Mouse (Mus musculus) gastrocnemius, postnatal 14 days (tissue): ENCODE measurements around the gene B3gnt2. TPM values are rescaled to one million over a fixed set of nuclear protein-coding genes. Genes with fewer than 3 reads are reported as not detected.
"Not testable (repeated sequence)": the region's sequence is repeated elsewhere in the genome, so short reads cannot be mapped to it uniquely, and the experiment has no call there.

Experiments
- DNase-seq: peaks from one replicate; pipeline ENCODE4 v3.0.0; 2021; ENCODE audit warnings: mixed read lengths
- intact Hi-C: fragments of 180-260 bp; cut with DNase I; formaldehyde crosslinking; loops from one replicate; pipeline ENCODE4 v1.15.1; 2025; ENCODE audit warnings: low total_unique reads
- total RNA-seq, 2 experiments: library from RNA; stranded (reverse); gene quantifications; 2 replicates each; pipeline ENCODE4 v1.2.3; 2021

B3gnt2 gene
- total RNA-seq, 2 experiments from 2014 or later, result 4.4 to 5.7 TPM

- intact Hi-C loops, result no loop called here
- no peak for DNase-seq
These were observed 113.4 kb downstream of the B3gnt2 start for GRCm38 (mm10) chr11:22747406-22747805.

- intact Hi-C loops, result no loop called here
- DNase-seq, result no peak
These were observed 115.4 kb downstream of the B3gnt2 start for GRCm38 (mm10) chr11:22745356-22745755.

GRCm38 (mm10) chr11:22743561-22744269 lies 117.0 kb downstream of the B3gnt2 start:
- DNase-seq, result peak; percentile 61
- intact Hi-C loops, result no loop called here

- intact Hi-C loops, result no loop called here
- no peak for DNase-seq
These were observed 118.6 kb downstream of the B3gnt2 start for GRCm38 (mm10) chr11:22741998-22742626.

- intact Hi-C loops, result no loop called here
- no peak for DNase-seq
These were observed 119.3 kb downstream of the B3gnt2 start for GRCm38 (mm10) chr11:22741436-22741835.

GRCm38 (mm10) chr11:22739497-22740288 lies 121.1 kb downstream of the B3gnt2 start:
- intact Hi-C loops, result no loop called here

GRCm38 (mm10) chr11:22736521-22737225 lies 124.1 kb downstream of the B3gnt2 start:
- intact Hi-C loops, result no loop called here
- DNase-seq, result no peak

More at GRCm38 (mm10) chr11:22739497-22740288, 121.1 kb downstream of the B3gnt2 start:
- no peak for DNase-seq

- intact Hi-C loops, DNase-seq: not testable (repeated sequence)
These were observed 125.6 kb downstream of the B3gnt2 start for GRCm38 (mm10) chr11:22735128-22735527.

- intact Hi-C loops, result no loop called here
These were observed 126.8 kb downstream of the B3gnt2 start for GRCm38 (mm10) chr11:22733936-22734335.

GRCm38 (mm10) chr11:22732907-22733306 lies 127.9 kb downstream of the B3gnt2 start:
- no peak for DNase-seq
- intact Hi-C loops, result no loop called here

More at GRCm38 (mm10) chr11:22733936-22734335, 126.8 kb downstream of the B3gnt2 start:
- DNase-seq, result no peak

- DNase-seq, result no peak
- intact Hi-C loops, result no loop called here
These were observed 137.7 kb downstream of the B3gnt2 start for GRCm38 (mm10) chr11:22723096-22723495.

- DNase-seq, result no peak
- intact Hi-C loops, result no loop called here
These were observed 140.7 kb downstream of the B3gnt2 start for GRCm38 (mm10) chr11:22720096-22720495.

- DNase-seq, result no peak
- intact Hi-C loops, result no loop called here
These were observed 141.2 kb downstream of the B3gnt2 start for GRCm38 (mm10) chr11:22719570-22719969.

GRCm38 (mm10) chr11:22718036-22718435 lies 142.7 kb downstream of the B3gnt2 start:
- DNase-seq, result no peak
- intact Hi-C loops, result no loop called here

GRCm38 (mm10) chr11:22711327-22711726 lies 149.4 kb downstream of the B3gnt2 start:
- DNase-seq, result no peak
- intact Hi-C loops, result no loop called here

- intact Hi-C loops, result no loop called here
- DNase-seq, result no peak
These were observed 150.2 kb downstream of the B3gnt2 start for GRCm38 (mm10) chr11:22710596-22710995.
